7 mouse cellular contexts compared by ENCODE assay signal in genomic region chr12:54489675-54490074, GRCm38 (mm10).
DNase-seq lines count a peak whose midpoint lies in the region; ATAC-seq lines count a peak whose summit lies in the region.

No protein-coding gene starts in this region.

- ATAC-seq in activated CD4-positive, CD25-positive, alpha-beta regulatory T cell, adult 4 months, result peak; percentile 36
- peak; percentile 97 for ATAC-seq in common myeloid progenitor, adult 5-6 weeks (replicated peaks; ENCODE audit: low read depth, poor library complexity, severe bottlenecking)
- ATAC-seq in megakaryocyte-erythroid progenitor cell, adult 5-6 weeks (replicated peaks; ENCODE audit: low FRiP score, low TSS enrichment, poor library complexity, severe bottlenecking), result peak; percentile 71; the same call in 1 of the 2 replicates

- peak; percentile 66 for DNase-seq in gastrocnemius, postnatal 10 days
- DNase-seq in hindlimb bud, embryonic 11.5 days (ENCODE audit: extremely low spot score, low read depth, low spot score), result peak; percentile 44
- DNase-seq in left cerebral cortex, adult 18-20 months (ENCODE audit: low spot score in 2 of 2), result peak; percentile 73 to 76
- peak; percentile 74 for DNase-seq in right cerebral cortex, postnatal 4 days

Comparison
In these comparisons a context has a peak if more than half of its experiments do, and no peak if none do; other contexts are left out.
1. Peak in every context shown above with its lines: DNase-seq and ATAC-seq.
2. ATAC-seq: peak in every context shown above with its lines; median percentile 97 in common myeloid progenitor, adult 5-6 weeks; 71 in megakaryocyte-erythroid progenitor cell, adult 5-6 weeks; 36 in activated CD4-positive, CD25-positive, alpha-beta regulatory T cell, adult 4 months.